Mouse (Mus musculus) liver, embryonic 14.5 days (tissue): ENCODE data around the gene Sh3bp2. TPM values are rescaled to one million over a fixed set of nuclear protein-coding genes. Genes with fewer than 3 reads are reported as not detected.
"Not testable (repeated sequence)": the region's sequence is repeated elsewhere in the genome, so short reads cannot be mapped to it uniquely, and the experiment has no call there.

Experiments used
- ATAC-seq: fragments of 200-750 bp; cut with Nextera tagmentation; 2 replicates; pipeline ENCODE4 v1.8.0; 2017; ENCODE audit warnings: moderate number of reproducible peaks, mild to moderate bottlenecking, moderate library complexity; ENCODE audit not compliant: insufficient read depth
- DNase-seq, 3 experiments: peaks; one replicate each; pipeline ENCODE4 v3.0.0-alpha.2; 2012 to 2013; ENCODE audit warnings: low read depth in 3 of 3, low spot score in 3 of 3
- H3K27ac ChIP-seq: fragments of 300-500 bp; sonication (generic); 2 replicates; pipeline ENCODE4 v1.5.1; 2014; ENCODE audit warnings: moderate library complexity, mild to moderate bottlenecking, control low read depth, inconsistent platforms
- H3K27me3 ChIP-seq: fragments of 300-500 bp; sonication (generic); 2 replicates; pipeline ENCODE4 v1.6.1; 2014; ENCODE audit warnings: mild to moderate bottlenecking, low read length, moderate library complexity; ENCODE audit not compliant: control insufficient read depth, insufficient read depth
- H3K36me3 ChIP-seq: fragments of 300-500 bp; sonication (generic); replicated peaks from 2 replicates; pipeline ENCODE4 v1.6.1; 2014; ENCODE audit warnings: low read depth; ENCODE audit not compliant: control insufficient read depth, insufficient read depth
- H3K4me1 ChIP-seq, 2 experiments: fragments of 200-500 bp in 1 of 2; fragments of 300-500 bp in 1 of 2; sonication (generic) in 1 of 2; replicated peaks; 2 replicates each; pipeline ENCODE4 v1.6.1; 2012 to 2014; ENCODE audit warnings: antibody characterized with exemption in 1 of 2, inconsistent platforms in 1 of 2, low read length in 1 of 2; ENCODE audit not compliant: control insufficient read depth in 2 of 2, insufficient read depth in 2 of 2
- H3K4me2 ChIP-seq: fragments of 300-500 bp; sonication (generic); 2 replicates; pipeline ENCODE4 v1.6.1; 2014; ENCODE audit warnings: low read depth, mild to moderate bottlenecking, control low read depth, moderate library complexity
- H3K4me3 ChIP-seq, 2 experiments: fragments of 200-500 bp in 1 of 2; fragments of 300-500 bp in 1 of 2; sonication (generic) in 1 of 2; 2 replicates each; pipeline ENCODE4 v1.5.1; 2012 to 2014; ENCODE audit warnings: low read depth in 2 of 2, low read length in 2 of 2, mild to moderate bottlenecking in 2 of 2, control low read depth in 1 of 2, inconsistent platforms in 1 of 2, moderate library complexity in 1 of 2; ENCODE audit not compliant: insufficient read depth in 1 of 2
- H3K9ac ChIP-seq: fragments of 300-500 bp; sonication (generic); replicated peaks from 2 replicates; pipeline ENCODE4 v1.6.1; 2014; ENCODE audit warnings: mild to moderate bottlenecking, control low read depth, moderate library complexity
- H3K9me3 ChIP-seq: fragments of 300-500 bp; sonication (generic); 2 replicates; pipeline ENCODE4 v1.6.1; 2016; ENCODE audit warnings: low read length, mixed read lengths; ENCODE audit not compliant: control insufficient read depth
- CTCF ChIP-seq: IDR thresholded peaks from 2 replicates; pipeline ENCODE4 v1.5.1; 2016; ENCODE audit warnings: antibody characterized with exemption, low read depth, control low read depth
- EP300 ChIP-seq: IDR thresholded peaks from 2 replicates; pipeline ENCODE4 v1.6.1; 2016; ENCODE audit warnings: antibody characterized with exemption, low read depth
- WGBS: fragments of 180-500 bp; shearing (Covaris S2); extraction: QIAGEN DNeasy Blood & Tissue Kit; methylation state at CpG from one replicate; pipeline ENCODE4 v1.1.7; 2014; ENCODE audit not compliant: insufficient replicate concordance; 5-methylcytosine and 5-hydroxymethylcytosine counted together
- polyA plus RNA-seq, 2 experiments: library from polyadenylated mRNA; depleted of rRNA in 1 of 2; stranded (reverse) in 1 of 2; unstranded in 1 of 2; fragments of >200 nt; fragmentation: Nextera tagmentation in 1 of 2; extraction: Ambion mirVana in 1 of 2; gene quantifications; 2 replicates each; pipeline versions ENCODE4 v1.2.1 to v1.2.3; 2012 to 2014

Sh3bp2 gene
- polyA plus RNA-seq, 2 experiments, result 4.9 to 5.2 TPM

DNA sequence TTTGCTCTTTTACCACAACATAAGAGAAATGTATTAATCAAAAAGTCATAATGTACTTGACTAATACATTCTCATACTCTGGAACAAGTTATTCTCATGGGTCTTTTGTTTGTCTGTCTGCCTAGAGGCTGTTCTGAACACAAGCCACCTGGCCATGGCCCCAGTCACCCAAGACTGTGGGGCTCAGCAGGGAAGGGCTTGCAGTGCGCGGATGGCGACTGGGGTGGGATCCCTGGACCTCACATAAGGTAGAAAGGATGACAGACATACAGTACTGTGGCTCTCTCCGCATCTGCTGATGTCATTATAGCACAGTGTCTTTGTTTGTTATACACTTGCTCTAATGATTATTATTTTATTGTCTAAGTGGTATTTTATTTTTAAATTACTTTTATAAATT, 65.1 kb downstream of the Sh3bp2 start:
- Histone ChIP-seq H3K9ac (no peak overlapping the region), H3K4me2 (no peak overlapping the region), H3K9me3 (no peaks in the 10 kb centered on the region), H3K36me3 (peaks cover 13% of the 10 kb centered on the region), H3K4me1 (no peaks in the 10 kb centered on the region), H3K4me3 (no peak overlapping the region), H3K27ac (no peak overlapping the region), H3K27me3 (no peaks in the 10 kb centered on the region)
- DNase-seq (no peak), ATAC-seq (no peak)
- TF ChIP-seq EP300 (no peak), CTCF (no peak)
- WGBS, result 86% methylated on average over 4 of the region's 4 CpGs

DNA sequence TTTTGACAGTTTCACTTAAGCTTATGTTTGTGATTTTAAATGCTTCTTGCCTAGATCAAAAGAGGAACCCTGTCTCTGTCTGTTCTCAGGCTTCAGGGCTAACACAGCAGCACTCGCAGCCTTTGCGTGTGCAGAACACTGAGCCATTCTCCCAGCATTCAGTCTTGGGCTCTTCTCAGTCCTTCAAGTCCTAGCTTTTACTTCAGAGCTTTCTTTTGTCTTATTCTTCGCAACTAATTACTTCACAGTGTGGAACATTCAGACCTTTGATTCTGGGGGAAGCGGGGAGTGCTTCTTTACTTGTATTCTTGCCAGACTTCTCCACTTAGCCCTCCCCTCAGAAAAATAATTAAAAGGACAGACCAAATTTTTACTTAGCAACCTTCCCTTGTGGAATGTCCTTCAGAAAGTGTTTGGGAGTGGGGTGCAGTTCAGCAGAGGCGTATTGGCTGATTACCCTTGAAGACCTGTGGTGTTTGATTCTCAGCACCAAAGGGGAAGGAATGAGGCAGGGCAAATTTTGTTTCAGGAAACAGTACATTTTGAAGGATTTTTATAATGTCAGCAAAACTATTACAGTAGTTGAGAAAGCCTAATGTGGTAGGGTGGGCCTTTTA, 65.9 kb downstream of the Sh3bp2 start:
- TF ChIP-seq CTCF (no peak), EP300 (no peak)
- Histone ChIP-seq H3K4me2 (no peak overlapping the region), H3K4me1 (no peaks in the 10 kb centered on the region), H3K4me3 (no peak overlapping the region), H3K36me3 (peaks cover 11% of the 10 kb centered on the region), H3K9me3 (no peaks in the 10 kb centered on the region), H3K9ac (no peak overlapping the region), H3K27me3 (no peaks in the 10 kb centered on the region), H3K27ac (no peak overlapping the region)
- 93% methylated on average over 5 of the region's 5 CpGs for WGBS
- DNase-seq, result no peak
- no peak for ATAC-seq

DNA sequence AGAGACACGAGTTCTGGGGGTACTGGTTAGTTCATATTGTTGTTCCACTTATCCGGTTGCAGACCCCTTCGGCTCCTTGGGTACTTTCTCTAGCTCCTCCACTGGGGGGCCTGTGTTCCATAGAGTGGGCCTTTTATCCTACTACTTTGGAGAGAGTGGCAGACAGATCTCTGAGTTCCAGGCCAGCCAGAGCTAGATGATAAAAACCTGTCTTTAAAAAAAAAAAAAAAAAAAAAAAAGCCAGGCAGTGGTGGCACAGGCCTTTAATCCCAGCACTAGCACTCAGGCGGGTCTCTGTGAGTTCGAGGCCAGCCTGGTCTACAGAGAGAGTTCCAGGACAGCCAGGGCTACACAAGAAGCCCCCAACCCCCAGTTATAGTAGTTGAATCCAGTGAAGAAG, 66.6 kb downstream of the Sh3bp2 start:
- ATAC-seq, H3K9ac ChIP-seq, H3K27me3 ChIP-seq, H3K27ac ChIP-seq, DNase-seq, H3K4me1 ChIP-seq, H3K9me3 ChIP-seq, H3K4me3 ChIP-seq, H3K4me2 ChIP-seq: not testable (repeated sequence)
- H3K36me3 ChIP-seq, result peaks cover 11% of the 10 kb centered on the region
- 89% methylated on average over 5 of the region's 5 CpGs for WGBS

DNA sequence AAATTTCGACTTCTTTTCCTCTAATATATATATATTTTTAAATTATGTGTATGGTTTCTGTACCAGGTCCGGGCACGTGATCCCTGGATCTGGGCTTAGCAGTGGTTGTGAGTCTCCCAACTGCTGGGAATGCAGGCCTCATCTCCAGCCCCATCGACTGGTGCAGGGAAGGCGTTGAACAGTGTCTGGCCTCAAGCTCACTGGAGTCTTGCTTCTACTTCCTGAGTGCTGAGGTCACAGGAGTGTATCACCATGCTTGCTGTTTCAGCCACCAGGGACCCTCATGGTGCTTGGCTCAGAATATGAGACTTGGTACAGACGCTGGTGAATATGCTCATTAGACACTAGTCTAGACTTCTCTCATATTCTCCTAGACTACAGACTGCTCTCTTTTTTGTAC, 67.0 kb downstream of the Sh3bp2 start:
- Histone ChIP-seq H3K4me2 (no peak overlapping the region), H3K4me3 (no peak overlapping the region), H3K9me3 (no peaks in the 10 kb centered on the region), H3K9ac (no peak overlapping the region), H3K4me1 (no peaks in the 10 kb centered on the region), H3K36me3 (peaks cover 12% of the 10 kb centered on the region), H3K27me3 (no peaks in the 10 kb centered on the region), H3K27ac (no peak overlapping the region)
- DNase-seq, result no peak
- TF ChIP-seq EP300, result no peak
- TF ChIP-seq CTCF, result no peak
- no peak for ATAC-seq
- WGBS, result 89% methylated on average over 6 of the region's 6 CpGs

DNA sequence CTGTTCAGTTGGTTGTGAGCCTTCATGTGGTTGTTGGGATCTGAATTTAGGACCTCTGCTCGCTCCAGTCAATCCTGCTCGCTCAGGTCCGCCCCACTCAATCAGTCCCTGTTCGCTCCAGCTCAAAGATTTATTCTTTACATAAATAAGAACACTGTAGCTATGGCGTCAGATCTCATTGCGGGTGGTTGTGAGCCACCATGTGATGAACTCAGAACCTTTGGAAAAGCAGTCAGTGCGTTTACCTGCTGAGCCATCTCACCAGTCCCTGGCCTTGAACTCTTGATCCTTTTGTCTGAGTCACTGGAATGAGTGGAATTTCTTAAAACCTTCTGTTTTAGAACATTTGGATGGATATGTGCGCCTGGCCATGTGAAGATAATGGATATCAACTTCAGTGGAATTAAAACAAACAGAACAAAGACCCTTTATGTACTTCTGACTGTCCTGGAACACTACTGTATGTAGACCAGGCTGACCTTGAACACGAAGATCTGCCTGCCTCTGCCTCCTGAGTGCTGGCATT, 67.6 kb downstream of the Sh3bp2 start:
- WGBS, result 91% methylated on average over 9 of the region's 9 CpGs
- no peak overlapping the region; the same call in 1 of the 2 replicates for H3K27ac ChIP-seq
- H3K4me3 ChIP-seq, result no peak overlapping the region
- TF ChIP-seq EP300, result no peak
- no peak for TF ChIP-seq CTCF
- no peak overlapping the region for H3K9ac ChIP-seq
- H3K27me3 ChIP-seq, result no peaks in the 10 kb centered on the region
- H3K4me2 ChIP-seq, result no peak overlapping the region
- no peaks in the 10 kb centered on the region for H3K4me1 ChIP-seq
- H3K9me3 ChIP-seq, result no peaks in the 10 kb centered on the region
- H3K36me3 ChIP-seq, result peaks cover 18% of the 10 kb centered on the region
- no peak for DNase-seq
- no peak for ATAC-seq
